Mouse (Mus musculus): ENCODE results near the gene Kcna7.

DNA sequence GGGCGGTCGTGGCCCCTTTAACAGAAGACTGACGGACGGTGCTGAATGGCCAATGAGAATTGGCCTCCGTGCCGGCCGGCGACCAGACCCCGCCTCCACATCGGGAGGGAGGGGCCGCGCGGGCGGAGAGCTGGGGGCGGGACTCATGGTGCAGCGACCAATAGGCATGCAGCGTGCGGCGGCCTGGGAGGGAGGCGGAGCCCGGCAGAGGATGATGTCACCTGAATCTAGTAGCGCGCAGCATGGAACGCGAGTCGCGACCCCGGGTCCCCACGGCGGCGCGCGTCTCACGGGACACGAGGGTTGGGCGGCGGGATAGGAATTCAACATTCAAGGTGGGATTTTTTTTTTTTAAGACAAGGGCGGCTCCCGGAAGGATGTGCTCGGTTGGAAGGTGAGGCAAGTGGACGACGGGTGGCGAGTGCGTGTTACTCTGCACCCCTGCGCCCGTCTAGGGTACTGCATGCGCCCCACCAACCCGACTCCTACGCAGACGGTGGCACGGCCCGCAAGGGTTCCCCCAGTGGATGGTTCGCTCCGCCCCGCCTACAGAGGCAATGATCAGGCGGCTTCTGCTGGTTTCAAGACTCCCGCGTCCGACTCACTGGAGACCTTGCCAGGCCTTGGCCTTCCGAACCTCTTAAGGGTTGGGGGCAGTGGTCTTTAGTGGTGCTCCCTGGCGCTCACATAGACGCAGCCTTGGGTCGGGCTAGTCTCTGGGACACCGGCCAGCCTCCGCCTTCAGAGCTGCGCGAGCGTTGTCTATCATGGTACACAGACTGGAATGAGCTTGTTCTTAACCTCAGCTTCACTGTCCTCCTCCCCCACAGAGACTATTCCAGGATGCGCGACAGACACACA, 38.2 kb upstream of the Kcna7 start:
- peak; percentile 95 for TF ChIP-seq ZNF384 (IDR thresholded peaks at IDR 0.05; ENCODE audit: low read depth, low read length)
- TF ChIP-seq ZC3H11A (IDR thresholded peaks at IDR 0.05; ENCODE audit: borderline replicate concordance, low read depth, low read length): no peak
- TF ChIP-seq MAFK (IDR thresholded peaks at IDR 0.05; ENCODE audit: insufficient read depth, low read depth, low read length): no peak
- peak; percentile 65; the same call in 1 of the 2 replicates for TF ChIP-seq HCFC1 (IDR thresholded peaks at IDR 0.05; ENCODE audit: borderline replicate concordance, insufficient read depth, low read length)
